Mouse (Mus musculus): ENCODE results near the gene Scd3.
"Not testable (repeated sequence)": the region's sequence is repeated elsewhere in the genome, so short reads cannot be mapped to it uniquely, and the experiment has no call there.

The Scd3 gene

GRCm38 (mm10) chr19:44266824-44267498 lies 63.9 kb downstream of the Scd3 start:
- peak; percentile 60 to 62 for DNase-seq (ENCODE audit: low read depth in 2 of 2, low spot score in 2 of 2)

GRCm38 (mm10) chr19:44267499-44268002 lies 64.5 kb downstream of the Scd3 start:
- DNase-seq (ENCODE audit: low read depth in 2 of 2, low spot score in 2 of 2) = no peak

GRCm38 (mm10) chr19:44273711-44274110 lies 70.6 kb downstream of the Scd3 start:
- no peak for DNase-seq (ENCODE audit: low read depth in 2 of 2, low spot score in 2 of 2)

- DNase-seq (ENCODE audit: low read depth in 2 of 2, low spot score in 2 of 2) = no peak
Measured at GRCm38 (mm10) chr19:44274452-44274851, 71.4 kb downstream of the Scd3 start.

- no peak for DNase-seq (ENCODE audit: low read depth in 2 of 2, low spot score in 2 of 2)
Measured at GRCm38 (mm10) chr19:44275418-44275817, 72.3 kb downstream of the Scd3 start.

- DNase-seq (ENCODE audit: low read depth in 2 of 2, low spot score in 2 of 2) = no peak
Measured at GRCm38 (mm10) chr19:44276861-44277260, 73.8 kb downstream of the Scd3 start.

- DNase-seq (ENCODE audit: low read depth in 2 of 2, low spot score in 2 of 2) = no peak
Measured at GRCm38 (mm10) chr19:44277931-44278330, 74.9 kb downstream of the Scd3 start.

GRCm38 (mm10) chr19:44280755-44281154 lies 77.7 kb downstream of the Scd3 start:
- DNase-seq (ENCODE audit: low read depth in 2 of 2, low spot score in 2 of 2) = peak; percentile 58 to 63

GRCm38 (mm10) chr19:44281825-44282447 lies 78.9 kb downstream of the Scd3 start:
- DNase-seq (ENCODE audit: low read depth in 2 of 2, low spot score in 2 of 2) = not testable (repeated sequence)

GRCm38 (mm10) chr19:44282534-44283156 lies 79.6 kb downstream of the Scd3 start:
- DNase-seq (ENCODE audit: low read depth in 2 of 2, low spot score in 2 of 2) = peak in 1 of 2 experiments; percentile 21

- no peak for DNase-seq (ENCODE audit: low read depth in 2 of 2, low spot score in 2 of 2)
Measured at GRCm38 (mm10) chr19:44283157-44284024, 80.3 kb downstream of the Scd3 start.

GRCm38 (mm10) chr19:44284025-44284695 lies 81.1 kb downstream of the Scd3 start:
- peak; percentile 86 to 88 for DNase-seq (ENCODE audit: low read depth in 2 of 2, low spot score in 2 of 2)

- DNase-seq (ENCODE audit: low read depth in 2 of 2, low spot score in 2 of 2) = no peak
Measured at GRCm38 (mm10) chr19:44284723-44285122, 81.7 kb downstream of the Scd3 start.

GRCm38 (mm10) chr19:44285554-44285953 lies 82.5 kb downstream of the Scd3 start:
- no peak for DNase-seq (ENCODE audit: low read depth in 2 of 2, low spot score in 2 of 2)

- no peak for DNase-seq (ENCODE audit: low read depth in 2 of 2, low spot score in 2 of 2)
Measured at GRCm38 (mm10) chr19:44286109-44286508, 83.0 kb downstream of the Scd3 start.

GRCm38 (mm10) chr19:44287415-44288110 lies 84.5 kb downstream of the Scd3 start:
- no peak for DNase-seq (ENCODE audit: low read depth in 2 of 2, low spot score in 2 of 2)

- no peak for DNase-seq (ENCODE audit: low read depth in 2 of 2, low spot score in 2 of 2)
Measured at GRCm38 (mm10) chr19:44292083-44292482, 89.0 kb downstream of the Scd3 start.

- no peak for DNase-seq (ENCODE audit: low read depth in 2 of 2, low spot score in 2 of 2)
Measured at GRCm38 (mm10) chr19:44292483-44292882, 89.4 kb downstream of the Scd3 start.

GRCm38 (mm10) chr19:44292941-44293768 lies 90.1 kb downstream of the Scd3 start, which contains the start of gene Scd2:
Gene Scd2, plus strand, starts transcription at chr19:44293674.
- peak; percentile 27 to 40 for DNase-seq (ENCODE audit: low read depth in 2 of 2, low spot score in 2 of 2)
